Mouse (Mus musculus) frontal cortex, postnatal 14 days (tissue): ENCODE data around the gene Gm49325.
"Not testable (repeated sequence)": the region's sequence is repeated elsewhere in the genome, so short reads cannot be mapped to it uniquely, and the experiment has no call there.

Source experiments
- DNase-seq, 2 experiments: peaks; one replicate each; pipeline ENCODE4 v3.0.0; 2022; ENCODE audit warnings: low spot score in 2 of 2

Gene Gm49325

GRCm38 (mm10) chr10:77682994-77683393 is 77.0 kb downstream of the Gm49325 start:
- DNase-seq: no peak

GRCm38 (mm10) chr10:77684181-77684580 is 78.2 kb downstream of the Gm49325 start:
- DNase-seq: no peak

DNA sequence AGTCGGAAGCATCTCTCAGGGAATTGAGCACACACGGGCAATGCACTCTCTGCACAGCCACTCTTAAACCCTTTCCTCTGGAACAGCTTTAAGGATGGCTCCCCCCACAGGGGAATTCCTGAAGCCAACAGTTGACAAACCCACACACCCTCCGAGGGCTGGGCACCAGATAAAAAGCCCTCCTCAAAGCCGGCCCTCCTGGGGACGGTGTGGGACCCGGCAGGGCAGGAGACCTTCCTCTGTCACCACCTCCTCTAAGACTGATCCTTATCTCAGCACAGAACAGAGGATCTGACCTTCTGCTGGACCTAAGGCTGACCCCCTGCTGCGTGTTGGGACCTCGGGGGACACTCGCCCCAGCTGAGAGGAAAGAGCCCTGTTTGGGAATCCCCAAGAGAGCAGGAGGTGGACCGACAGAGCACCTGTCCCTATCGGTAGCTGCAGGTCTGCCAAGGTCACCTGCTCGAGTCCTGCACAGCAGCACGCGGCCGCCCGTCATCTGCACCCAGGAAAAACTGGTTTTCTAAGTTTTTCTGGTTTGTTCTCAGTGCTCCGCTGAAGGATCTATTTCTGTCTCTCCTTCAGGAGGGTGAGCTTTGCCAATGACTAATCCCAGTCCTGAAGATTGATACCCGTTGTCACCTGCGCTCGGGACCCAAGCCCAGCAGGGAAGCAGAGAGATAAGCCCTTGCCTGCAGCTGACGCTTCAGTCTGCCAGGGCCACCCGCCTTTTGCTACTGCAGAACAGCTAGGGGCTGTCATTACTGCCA is 80.1 kb downstream of the Gm49325 start, which contains the start of gene Tspear:
Gene Tspear, plus strand, starts transcription at position 675 of the 770 bp plus-strand sequence.
- no peak for DNase-seq

DNA sequence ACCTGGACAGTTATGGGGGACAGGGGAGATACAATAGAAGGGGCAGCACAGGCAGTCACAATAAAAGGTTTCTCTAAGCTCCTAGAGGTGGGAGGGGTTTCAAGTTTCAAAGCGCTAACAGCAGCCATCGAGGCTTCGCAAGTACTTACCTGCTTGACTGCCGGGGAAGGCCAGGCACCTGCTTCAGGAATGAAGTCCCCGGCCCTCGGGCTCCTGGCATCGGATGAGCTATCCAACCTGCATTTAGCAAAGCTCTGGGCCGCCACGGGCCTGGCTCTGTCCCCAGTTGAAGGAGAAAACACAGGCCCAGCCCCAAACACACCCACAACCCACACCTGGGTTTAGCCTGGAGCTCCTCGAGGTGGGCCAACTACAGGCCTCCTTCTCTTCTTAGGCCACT is 81.0 kb downstream of the Gm49325 start:
- no peak for DNase-seq

- DNase-seq: not testable (repeated sequence)
These were observed 84.4 kb downstream of the Gm49325 start, which contains the start of gene Gm19402 for GRCm38 (mm10) chr10:77690356-77690807. Gene Gm19402 (minus strand): TSS chr10:77690757.
